Mouse (Mus musculus): ENCODE data around the gene Saa1. TPM values are rescaled to one million over a fixed set of nuclear protein-coding genes. Genes with fewer than 3 reads are reported as not detected.

The Saa1 gene
- polyA plus RNA-seq, 1 experiment from 2014 or later = 0.63 TPM

DNA sequence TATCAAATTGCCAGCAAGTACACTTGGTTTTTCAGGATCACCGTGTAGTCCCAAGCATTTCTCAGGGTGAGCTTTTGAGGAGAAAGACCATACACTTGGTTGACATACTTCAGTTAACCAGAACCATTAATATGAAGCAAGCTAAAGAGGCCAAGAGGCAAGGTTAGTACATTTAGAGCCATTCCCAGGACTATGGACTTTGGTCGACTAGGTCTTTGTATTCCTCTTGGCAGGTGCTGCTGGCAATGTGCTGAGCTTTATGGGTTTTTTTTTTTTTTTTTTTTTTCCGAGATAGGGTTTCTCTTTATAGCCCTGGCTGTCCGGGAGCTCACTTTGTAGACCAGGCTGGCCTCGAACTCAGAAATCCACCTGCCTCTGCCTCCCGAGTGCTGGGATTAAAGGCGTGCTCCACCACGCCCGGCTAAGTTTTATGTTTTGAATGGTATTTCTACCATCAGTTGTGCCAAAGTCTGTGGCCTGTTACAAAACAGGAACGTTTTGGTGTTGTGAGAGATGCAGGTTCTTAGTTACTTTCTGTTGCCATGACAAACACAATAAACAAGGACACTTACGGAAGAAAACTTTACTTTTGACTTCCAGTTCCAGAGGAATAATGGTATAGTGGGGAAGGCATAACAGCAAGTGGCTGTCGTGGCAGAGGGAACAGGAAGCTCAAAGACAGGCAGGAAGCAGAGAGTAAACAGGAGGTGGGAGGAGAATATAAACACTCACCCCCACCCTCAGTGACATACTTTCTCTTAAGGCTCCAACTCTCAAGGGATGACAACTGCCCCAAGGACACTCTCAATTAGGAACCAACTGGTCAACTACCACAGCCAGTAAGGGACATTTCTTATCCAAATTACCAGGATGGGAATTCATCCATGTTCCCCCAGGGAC is 4.0 kb downstream of the Saa1 start:
- TF ChIP-seq CTCF (IDR thresholded peaks at IDR 0.05; ENCODE audit: low read depth) = no peak
- no peak for TF ChIP-seq EP300 (IDR thresholded peaks at IDR 0.05; ENCODE audit: low read depth)
- Histone ChIP-seq H3K27me3 (ENCODE audit: insufficient read depth, low read length) (no peaks in the 10 kb centered on the region), H3K27ac (ENCODE audit: low read depth) (peak overlapping the region; percentile 22; the same call in 1 of the 2 replicates), H3K9ac (replicated peaks) (no peak overlapping the region), H3K4me2 (ENCODE audit: low read depth, low read length) (no peak overlapping the region), H3K4me1 (ENCODE audit: insufficient read depth) (peaks cover 8% of the 10 kb centered on the region), H3K4me3 (ENCODE audit: low read depth, low read length) (no peak overlapping the region), H3K9me3 (ENCODE audit: low read length) (no peaks in the 10 kb centered on the region), H3K36me3 (replicated peaks; ENCODE audit: insufficient read depth, low read length) (no peaks in the 10 kb centered on the region)
- ATAC-seq = peak; percentile 77
- 64% methylated on average over 12 of the region's 12 CpGs for WGBS (ENCODE audit: insufficient replicate concordance)
- DNase-seq = no peak

DNA sequence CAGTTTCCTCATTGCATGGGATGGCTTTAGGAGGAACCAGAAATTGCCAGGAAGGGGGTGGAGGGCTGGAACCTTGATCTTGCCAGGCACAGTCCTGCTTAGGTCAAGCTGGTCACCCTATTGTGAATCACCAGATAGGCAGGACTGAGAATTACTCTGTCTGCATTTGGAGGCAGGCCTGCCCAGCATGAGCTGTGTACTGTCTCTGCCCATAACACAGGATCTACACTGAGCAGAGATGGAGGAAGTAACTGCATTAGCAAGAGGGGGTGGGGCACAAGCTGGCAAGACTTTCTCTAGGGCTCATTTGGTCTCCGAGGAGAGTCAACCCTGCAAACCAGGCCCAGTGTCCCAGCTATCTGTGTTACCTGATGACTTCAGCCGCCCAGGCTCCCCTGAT is 7.8 kb downstream of the Saa1 start:
- 53% methylated on average over 2 of the region's 2 CpGs for WGBS (ENCODE audit: insufficient replicate concordance)
- no peak overlapping the region for H3K27ac ChIP-seq (ENCODE audit: low read depth)
- ATAC-seq = no peak

GRCm38 (mm10) chr7:46732458-46732857 is 10.3 kb downstream of the Saa1 start, which contains the start of gene Saa4:
TSS of gene Saa4 (minus strand) at chr7:46732603.
- peak within 1 kb of the TSS; percentile 32 for H3K4me3 ChIP-seq (ENCODE audit: low read depth, low read length)
- 0 out of 2 replicates have a peak, but pooled peaks cover 4% of the 10 kb centered on the region for H3K4me1 ChIP-seq (ENCODE audit: insufficient read depth)
- H3K4me2 ChIP-seq (ENCODE audit: low read depth, low read length) = peak within 1 kb of the TSS; percentile 58
- H3K36me3 ChIP-seq (replicated peaks; ENCODE audit: insufficient read depth, low read length) = no peaks in the 10 kb centered on the region
- no peak for DNase-seq
- no peak within 1 kb of the TSS; the same call in 1 of the 2 replicates for H3K9ac ChIP-seq (replicated peaks)
- TF ChIP-seq EP300 (IDR thresholded peaks at IDR 0.05; ENCODE audit: low read depth) (no peak), CTCF (IDR thresholded peaks at IDR 0.05; ENCODE audit: low read depth) (no peak)
- no peaks in the 10 kb centered on the region for H3K27me3 ChIP-seq (ENCODE audit: insufficient read depth, low read length)
- H3K27ac ChIP-seq (ENCODE audit: low read depth) = peak within 1 kb of the TSS; percentile 34; the same call in 1 of the 2 replicates
- peak; percentile 53; the same call in 1 of the 2 replicates for ATAC-seq
- H3K9me3 ChIP-seq (ENCODE audit: low read length) = no peaks in the 10 kb centered on the region
- WGBS (ENCODE audit: insufficient replicate concordance) = 57% methylated on average over 4 of the region's 4 CpGs

More for the DNA sequence above, 7.8 kb downstream of the Saa1 start:
- Histone ChIP-seq H3K27me3 (ENCODE audit: insufficient read depth, low read length) (no peaks in the 10 kb centered on the region), H3K9me3 (ENCODE audit: low read length) (no peaks in the 10 kb centered on the region), H3K36me3 (replicated peaks; ENCODE audit: insufficient read depth, low read length) (no peaks in the 10 kb centered on the region), H3K4me2 (ENCODE audit: low read depth, low read length) (no peak overlapping the region), H3K4me3 (ENCODE audit: low read depth, low read length) (no peak overlapping the region), H3K4me1 (ENCODE audit: insufficient read depth) (peaks cover 12% of the 10 kb centered on the region), H3K9ac (replicated peaks) (no peak overlapping the region)
- no peak for DNase-seq
- TF ChIP-seq EP300 (IDR thresholded peaks at IDR 0.05; ENCODE audit: low read depth) (no peak), CTCF (IDR thresholded peaks at IDR 0.05; ENCODE audit: low read depth) (no peak)

- Histone ChIP-seq H3K9me3 (ENCODE audit: low read length) (no peaks in the 10 kb centered on the region), H3K4me2 (ENCODE audit: low read depth, low read length) (no peak overlapping the region), H3K27ac (ENCODE audit: low read depth) (no peak overlapping the region), H3K4me1 (ENCODE audit: insufficient read depth) (0 out of 2 replicates have a peak, but pooled peaks cover 4% of the 10 kb centered on the region), H3K27me3 (ENCODE audit: insufficient read depth, low read length) (no peaks in the 10 kb centered on the region), H3K9ac (replicated peaks) (no peak overlapping the region), H3K36me3 (replicated peaks; ENCODE audit: insufficient read depth, low read length) (no peaks in the 10 kb centered on the region), H3K4me3 (ENCODE audit: low read depth, low read length) (no peak overlapping the region)
- DNase-seq (no peak), ATAC-seq (no peak)
- WGBS (ENCODE audit: insufficient replicate concordance) = 71% methylated on average over 1 of the region's 1 CpGs
- TF ChIP-seq CTCF (IDR thresholded peaks at IDR 0.05; ENCODE audit: low read depth) = no peak
- no peak for TF ChIP-seq EP300 (IDR thresholded peaks at IDR 0.05; ENCODE audit: low read depth)
Measured at GRCm38 (mm10) chr7:46727584-46727983, 15.2 kb downstream of the Saa1 start.

- Histone ChIP-seq H3K4me2 (ENCODE audit: low read depth, low read length) (no peak overlapping the region), H3K27me3 (ENCODE audit: insufficient read depth, low read length) (no peaks in the 10 kb centered on the region), H3K4me1 (ENCODE audit: insufficient read depth) (no peaks in the 10 kb centered on the region; the same call in 1 of the 2 replicates), H3K4me3 (ENCODE audit: low read depth, low read length) (no peak overlapping the region), H3K9me3 (ENCODE audit: low read length) (no peaks in the 10 kb centered on the region), H3K9ac (replicated peaks) (no peak overlapping the region), H3K27ac (ENCODE audit: low read depth) (no peak overlapping the region), H3K36me3 (replicated peaks; ENCODE audit: insufficient read depth, low read length) (no peaks in the 10 kb centered on the region)
- TF ChIP-seq EP300 (IDR thresholded peaks at IDR 0.05; ENCODE audit: low read depth) = no peak
- no peak for TF ChIP-seq CTCF (IDR thresholded peaks at IDR 0.05; ENCODE audit: low read depth)
- 58% methylated on average over 5 of the region's 5 CpGs for WGBS (ENCODE audit: insufficient replicate concordance)
- no peak for DNase-seq
- ATAC-seq = no peak
Measured at GRCm38 (mm10) chr7:46724396-46724795, 18.4 kb downstream of the Saa1 start.

DNA sequence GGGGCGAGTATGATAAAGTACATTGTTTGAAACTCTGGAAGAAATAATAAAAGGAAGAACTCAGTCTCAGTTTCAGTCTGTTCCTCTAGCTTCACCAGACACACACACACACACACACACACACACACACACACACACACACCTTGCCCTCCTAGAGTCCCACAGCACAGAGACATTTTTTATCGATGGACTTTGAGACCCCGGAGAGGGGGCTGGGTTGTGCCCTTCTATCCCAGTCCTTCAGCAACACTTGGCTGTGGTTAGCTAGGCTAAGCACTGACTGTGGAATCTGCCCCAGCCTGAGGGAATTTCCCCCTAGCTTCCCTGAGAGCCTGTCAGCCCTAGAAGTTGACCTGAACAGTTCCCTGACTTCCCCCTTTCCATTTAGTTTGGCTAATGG is 18.9 kb downstream of the Saa1 start:
- no peak for DNase-seq
- no peak for ATAC-seq

More for the DNA sequence above, 18.9 kb downstream of the Saa1 start:
- Histone ChIP-seq H3K9me3 (ENCODE audit: low read length) (no peaks in the 10 kb centered on the region), H3K4me2 (ENCODE audit: low read depth, low read length) (no peak overlapping the region), H3K4me1 (ENCODE audit: insufficient read depth) (peaks cover 5% of the 10 kb centered on the region), H3K4me3 (ENCODE audit: low read depth, low read length) (no peak overlapping the region), H3K27me3 (ENCODE audit: insufficient read depth, low read length) (no peaks in the 10 kb centered on the region), H3K9ac (replicated peaks) (no peak overlapping the region), H3K36me3 (replicated peaks; ENCODE audit: insufficient read depth, low read length) (no peaks in the 10 kb centered on the region), H3K27ac (ENCODE audit: low read depth) (no peak overlapping the region)
- no peak for TF ChIP-seq EP300 (IDR thresholded peaks at IDR 0.05; ENCODE audit: low read depth)
- TF ChIP-seq CTCF (IDR thresholded peaks at IDR 0.05; ENCODE audit: low read depth) = no peak
- 56% methylated on average over 3 of the region's 3 CpGs for WGBS (ENCODE audit: insufficient replicate concordance)

Measured in liver, postnatal 0 days (tissue).